Mouse (Mus musculus): ENCODE data around the gene Ppp1ca. TPM values are rescaled to one million over a fixed set of nuclear protein-coding genes. Genes with fewer than 3 reads are reported as not detected.

Gene Ppp1ca
- polyA plus RNA-seq, 1 experiment from 2014 or later, result 560 TPM

DNA sequence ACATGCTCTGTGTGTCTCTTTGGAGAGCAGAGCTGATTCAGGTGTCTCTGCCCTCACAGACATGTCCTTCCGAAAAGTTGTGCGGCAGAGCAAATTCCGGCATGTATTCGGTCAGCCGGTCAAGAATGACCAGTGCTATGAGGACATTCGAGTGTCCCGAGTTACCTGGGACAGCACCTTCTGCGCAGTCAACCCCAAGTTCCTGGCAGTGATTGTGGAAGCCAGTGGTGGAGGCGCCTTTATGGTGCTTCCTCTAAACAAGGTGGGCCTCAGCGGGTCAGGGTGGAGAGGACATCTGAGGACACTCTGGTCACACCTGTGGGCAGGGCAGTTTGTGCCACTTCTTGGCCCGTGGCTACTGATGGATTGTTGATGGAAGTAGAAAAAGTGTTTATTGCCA lies 42.6 kb upstream of the Ppp1ca start:
- no peaks in the 10 kb centered on the region for H3K9me3 ChIP-seq
- peaks cover 6% of the 10 kb centered on the region for H3K36me3 ChIP-seq
- H3K9ac ChIP-seq (replicated peaks), result peak overlapping the region; percentile 68; the same call in 1 of the 2 replicates
- peak overlapping the region; percentile 70 for H3K4me3 ChIP-seq
- no peak overlapping the region for H3K27ac ChIP-seq (replicated peaks)
- WGBS, result 90% methylated on average over 11 of the region's 11 CpGs
- peaks cover 24% of the 10 kb centered on the region for H3K4me1 ChIP-seq
- H3K4me2 ChIP-seq (replicated peaks), result peak overlapping the region; percentile 65
- ATAC-seq (replicated peaks), result no peak
- H3K27me3 ChIP-seq, result no peaks in the 10 kb centered on the region

DNA sequence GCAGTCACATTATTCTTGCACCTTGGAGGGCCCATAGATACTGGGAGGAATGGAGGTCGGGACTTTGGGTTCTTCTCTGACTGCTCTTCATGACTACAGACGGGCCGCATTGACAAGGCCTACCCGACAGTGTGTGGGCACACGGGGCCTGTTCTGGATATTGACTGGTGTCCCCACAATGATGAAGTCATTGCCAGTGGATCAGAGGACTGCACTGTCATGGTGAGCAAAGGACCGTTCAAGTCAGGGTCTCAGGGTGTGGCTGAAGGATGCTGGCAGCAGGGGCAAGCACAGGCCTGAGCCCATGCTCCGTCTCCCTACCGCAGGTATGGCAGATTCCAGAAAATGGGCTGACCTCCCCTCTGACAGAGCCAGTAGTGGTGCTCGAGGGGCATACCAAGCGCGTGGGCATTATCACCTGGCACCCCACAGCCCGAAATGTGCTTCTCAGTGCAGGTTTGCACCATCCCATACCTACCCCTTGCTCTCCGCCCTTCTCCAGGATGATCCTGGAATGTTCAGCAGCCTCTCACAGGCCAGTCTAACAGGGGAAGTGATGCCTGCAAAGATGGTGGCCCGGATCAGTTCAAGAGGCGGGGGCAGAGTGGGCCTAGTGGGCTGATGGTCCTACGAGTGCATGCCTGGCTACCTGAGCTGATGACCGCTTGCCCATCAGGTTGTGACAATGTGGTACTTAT lies 42.0 kb upstream of the Ppp1ca start:
- no peaks in the 10 kb centered on the region for H3K9me3 ChIP-seq
- WGBS, result 92% methylated on average over 17 of the region's 17 CpGs
- peaks cover 6% of the 10 kb centered on the region for H3K36me3 ChIP-seq
- no peak overlapping the region for H3K27ac ChIP-seq (replicated peaks)
- no peak for ATAC-seq (replicated peaks)
- H3K27me3 ChIP-seq, result no peaks in the 10 kb centered on the region
- no peak overlapping the region for H3K4me3 ChIP-seq
- H3K9ac ChIP-seq (replicated peaks), result no peak overlapping the region
- 0 out of 2 replicates have a peak overlapping the region, but pooled peaks have one; percentile 65 for H3K4me2 ChIP-seq (replicated peaks)
- peaks cover 24% of the 10 kb centered on the region for H3K4me1 ChIP-seq

DNA sequence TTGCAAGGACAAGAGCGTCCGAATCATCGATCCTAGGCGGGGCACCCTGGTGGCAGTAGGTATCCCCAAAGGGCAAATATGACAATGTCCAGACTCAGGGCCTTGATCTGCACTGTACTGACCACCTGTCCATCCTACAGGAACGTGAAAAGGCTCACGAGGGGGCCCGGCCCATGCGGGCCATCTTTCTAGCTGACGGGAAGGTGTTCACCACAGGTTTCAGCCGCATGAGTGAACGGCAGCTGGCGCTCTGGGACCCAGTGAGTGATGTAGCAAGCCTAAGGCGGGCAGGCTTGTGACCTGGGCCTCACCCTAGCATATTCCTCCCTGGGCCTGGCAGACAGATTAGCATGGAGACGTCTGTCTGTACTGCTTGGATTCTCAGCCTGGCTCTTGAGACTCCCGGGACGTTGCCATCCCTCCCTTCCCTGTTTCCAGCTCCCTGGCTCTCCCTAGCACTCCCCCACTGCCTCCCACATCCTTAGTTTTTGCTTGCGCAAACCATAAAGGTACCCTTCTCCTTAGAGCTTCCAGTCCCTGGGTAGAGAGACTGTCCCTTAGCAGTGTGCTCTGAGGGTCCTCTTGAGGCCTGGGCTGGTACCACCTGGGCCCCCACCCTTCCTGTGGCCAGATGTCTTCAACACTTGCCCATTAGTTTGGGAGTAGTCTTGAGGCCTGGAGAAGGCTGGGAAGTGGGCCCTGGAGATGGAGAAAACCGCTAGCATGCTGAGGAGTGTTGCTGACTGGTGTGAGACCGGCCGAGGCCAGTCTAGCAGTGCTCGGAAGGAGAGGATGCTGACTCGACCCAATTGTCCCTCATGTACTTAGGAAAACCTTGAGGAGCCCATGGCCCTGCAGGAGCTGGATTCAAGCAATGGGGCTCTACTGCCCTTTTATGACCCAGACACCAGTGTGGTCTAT lies 41.0 kb upstream of the Ppp1ca start:
- Histone ChIP-seq H3K9me3 (no peaks in the 10 kb centered on the region), H3K4me2 (replicated peaks) (no peak overlapping the region)

DNA sequence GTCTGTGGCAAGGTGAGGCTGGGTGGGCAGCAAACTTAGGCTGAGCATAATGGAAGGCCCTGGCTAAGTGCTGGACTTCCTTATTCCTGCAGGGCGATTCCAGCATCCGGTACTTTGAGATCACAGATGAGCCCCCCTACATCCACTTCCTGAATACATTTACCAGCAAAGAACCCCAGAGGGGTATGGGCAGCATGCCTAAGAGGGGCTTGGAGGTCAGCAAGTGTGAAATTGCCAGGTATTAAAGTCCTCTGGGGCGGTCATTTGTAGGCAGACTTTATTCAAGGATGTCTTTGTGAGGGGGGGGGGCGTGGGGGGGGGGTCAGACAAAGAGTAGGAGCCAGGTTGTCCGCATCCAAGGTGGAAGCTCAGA lies 40.4 kb upstream of the Ppp1ca start:
- Histone ChIP-seq H3K9me3 (no peaks in the 10 kb centered on the region), H3K27ac (replicated peaks) (no peak overlapping the region), H3K4me2 (replicated peaks) (no peak overlapping the region), H3K36me3 (peaks cover 10% of the 10 kb centered on the region), H3K4me3 (no peak overlapping the region), H3K27me3 (no peaks in the 10 kb centered on the region), H3K4me1 (peaks cover 24% of the 10 kb centered on the region), H3K9ac (replicated peaks) (no peak overlapping the region)
- ATAC-seq (replicated peaks), result no peak
- 60% methylated on average over 5 of the region's 5 CpGs for WGBS

More for the DNA sequence above, 41.0 kb upstream of the Ppp1ca start:
- H3K4me1 ChIP-seq, result peaks cover 24% of the 10 kb centered on the region
- 92% methylated on average over 22 of the region's 22 CpGs for WGBS
- no peaks in the 10 kb centered on the region for H3K27me3 ChIP-seq
- no peak for ATAC-seq (replicated peaks)
- no peak overlapping the region for H3K4me3 ChIP-seq
- H3K36me3 ChIP-seq, result peaks cover 6% of the 10 kb centered on the region
- H3K9ac ChIP-seq (replicated peaks), result no peak overlapping the region
- no peak overlapping the region for H3K27ac ChIP-seq (replicated peaks)

DNA sequence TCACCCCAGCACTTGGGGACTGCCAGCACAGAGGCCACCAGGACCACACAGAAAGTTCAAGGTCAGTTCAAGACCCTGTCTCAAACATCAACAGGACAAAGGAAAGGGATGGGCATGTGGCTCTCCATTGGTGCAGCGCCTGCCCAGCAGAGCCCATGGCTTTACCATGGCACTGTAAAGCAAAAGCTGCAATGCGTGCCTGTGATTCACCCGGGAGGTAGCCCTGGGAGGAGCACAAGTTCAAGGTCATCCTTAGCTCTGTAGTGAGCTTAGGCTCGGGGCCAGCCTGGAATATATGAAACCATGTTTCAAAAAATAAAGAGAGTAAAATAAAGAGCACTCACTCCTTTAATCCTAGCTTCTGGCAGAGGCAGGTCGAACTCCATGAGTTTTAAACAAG lies 40.0 kb upstream of the Ppp1ca start:
- 91% methylated on average over 5 of the region's 5 CpGs for WGBS

DNA sequence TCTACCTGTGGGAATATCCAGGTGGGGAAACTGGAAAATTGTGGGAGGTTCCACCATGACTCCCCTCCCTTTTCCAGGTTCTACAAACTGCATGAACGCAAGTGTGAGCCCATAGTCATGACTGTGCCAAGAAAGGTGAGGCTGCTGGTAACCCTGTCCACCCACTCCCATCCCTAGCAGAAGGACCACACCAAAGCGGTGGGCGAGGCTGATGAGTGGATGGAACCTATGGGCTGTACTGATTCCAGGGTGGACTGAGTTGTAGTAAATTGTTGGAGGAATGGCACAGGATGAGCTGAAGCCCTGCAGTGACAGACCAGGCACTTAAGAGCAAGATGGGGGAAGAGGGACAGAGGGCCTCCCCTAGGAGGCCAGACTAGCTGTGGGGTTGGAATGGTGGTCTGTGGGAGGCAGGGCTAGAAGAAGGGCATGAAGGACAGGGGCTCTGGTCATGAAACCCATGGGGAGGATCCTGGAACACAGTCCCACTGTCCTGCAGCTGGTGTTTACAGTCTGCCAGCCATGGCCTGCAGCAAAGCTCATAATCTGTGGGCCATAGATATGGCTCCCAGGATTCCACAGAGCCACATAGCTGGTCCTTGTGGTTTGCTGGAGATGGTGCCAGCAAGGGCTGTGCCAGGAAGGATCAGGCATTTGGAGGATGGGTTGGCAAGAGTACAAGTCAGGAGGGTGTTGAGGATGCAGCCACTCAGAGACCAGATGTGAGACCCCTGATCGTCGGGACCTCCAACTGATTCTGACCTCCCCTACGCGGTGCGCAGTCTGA lies 39.2 kb upstream of the Ppp1ca start:
- peaks cover 22% of the 10 kb centered on the region for H3K4me1 ChIP-seq
- WGBS, result 93% methylated on average over 8 of the region's 8 CpGs
- H3K4me2 ChIP-seq (replicated peaks), result no peak overlapping the region
- no peak for ATAC-seq (replicated peaks)
- no peak overlapping the region for H3K4me3 ChIP-seq
- H3K36me3 ChIP-seq, result peaks cover 21% of the 10 kb centered on the region
- H3K27me3 ChIP-seq, result no peaks in the 10 kb centered on the region
- H3K27ac ChIP-seq (replicated peaks), result no peak overlapping the region
- H3K9me3 ChIP-seq, result no peaks in the 10 kb centered on the region
- no peak overlapping the region for H3K9ac ChIP-seq (replicated peaks)

More for the DNA sequence above, 40.0 kb upstream of the Ppp1ca start:
- Histone ChIP-seq H3K4me3 (no peak overlapping the region), H3K4me1 (peaks cover 24% of the 10 kb centered on the region), H3K9ac (replicated peaks) (no peak overlapping the region), H3K9me3 (no peaks in the 10 kb centered on the region), H3K27me3 (no peaks in the 10 kb centered on the region), H3K27ac (replicated peaks) (no peak overlapping the region), H3K4me2 (replicated peaks) (no peak overlapping the region), H3K36me3 (peaks cover 14% of the 10 kb centered on the region)
- ATAC-seq (replicated peaks), result no peak

DNA sequence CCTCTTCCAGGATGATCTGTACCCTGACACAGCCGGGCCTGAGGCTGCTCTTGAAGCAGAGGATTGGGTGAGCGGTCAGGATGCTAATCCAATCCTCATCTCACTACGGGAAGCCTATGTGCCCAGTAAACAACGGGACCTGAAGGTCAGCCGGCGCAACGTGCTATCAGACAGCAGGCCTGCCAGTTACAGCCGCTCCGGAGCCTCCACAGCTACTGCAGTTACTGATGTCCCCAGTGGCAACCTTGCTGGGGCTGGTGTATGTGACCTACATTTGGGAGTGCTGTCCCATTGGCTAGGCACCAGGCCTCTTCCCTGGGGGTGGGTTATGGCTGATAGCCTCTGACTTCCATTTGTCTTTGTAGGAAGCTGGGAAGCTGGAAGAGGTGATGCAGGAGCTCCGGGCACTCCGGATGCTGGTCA lies 38.6 kb upstream of the Ppp1ca start, which contains the start of gene Ptprcap:
Gene Ptprcap (plus strand): TSS at position 373 of the 423 bp plus-strand sequence.
- WGBS, result 80% methylated on average over 11 of the region's 11 CpGs
- Histone ChIP-seq H3K4me2 (replicated peaks) (no peak within 1 kb of the TSS), H3K4me3 (no peak within 1 kb of the TSS), H3K4me1 (peaks cover 16% of the 10 kb centered on the region), H3K27ac (replicated peaks) (no peak within 1 kb of the TSS), H3K36me3 (peaks cover 27% of the 10 kb centered on the region), H3K9ac (replicated peaks) (no peak within 1 kb of the TSS), H3K27me3 (no peaks in the 10 kb centered on the region), H3K9me3 (no peaks in the 10 kb centered on the region)
- no peak for ATAC-seq (replicated peaks)

DNA sequence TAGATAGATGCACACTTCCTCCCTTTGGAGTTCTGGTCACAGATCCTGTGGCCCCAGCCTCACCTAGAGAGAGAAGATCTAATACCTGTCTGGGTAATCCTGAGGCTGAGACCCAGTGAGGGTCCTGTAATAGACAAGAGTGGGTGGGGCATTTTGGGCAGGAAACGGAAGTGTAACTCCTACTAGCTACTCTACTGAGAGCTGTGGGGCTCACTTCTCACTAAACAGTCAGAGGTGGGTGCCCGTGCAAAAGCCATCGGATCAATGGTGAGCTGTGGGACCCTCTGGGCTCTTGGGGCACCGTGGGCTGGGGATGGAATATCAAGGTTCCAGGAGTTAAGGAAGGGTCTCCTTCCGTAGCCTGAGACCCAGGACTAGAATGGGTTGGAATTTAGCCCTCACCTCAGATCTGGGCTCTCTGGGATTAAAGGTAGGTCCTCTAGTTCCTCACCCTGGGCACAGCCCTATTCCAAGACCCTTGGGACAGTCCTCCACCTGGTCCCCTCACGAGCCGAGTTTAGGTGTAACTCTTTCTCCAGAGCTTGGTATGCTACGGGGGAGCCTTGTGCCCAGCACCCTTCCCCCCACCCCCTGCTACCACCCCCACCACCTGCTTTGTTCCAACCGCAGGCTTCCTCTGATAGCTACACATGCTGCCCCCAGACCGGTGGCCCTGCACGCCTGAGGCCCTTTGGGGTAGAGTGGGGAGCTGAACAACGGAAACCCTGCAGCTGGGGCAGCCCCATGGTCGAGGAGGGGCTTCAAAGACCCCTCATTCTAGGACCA lies 37.2 kb upstream of the Ppp1ca start:
- Histone ChIP-seq H3K9me3 (no peaks in the 10 kb centered on the region), H3K4me1 (peaks cover 7% of the 10 kb centered on the region), H3K4me2 (replicated peaks) (no peak overlapping the region), H3K27me3 (no peaks in the 10 kb centered on the region), H3K27ac (replicated peaks) (no peak overlapping the region), H3K9ac (replicated peaks) (no peak overlapping the region), H3K36me3 (peaks cover 41% of the 10 kb centered on the region), H3K4me3 (no peak overlapping the region)
- 84% methylated on average over 13 of the region's 13 CpGs for WGBS
- no peak for ATAC-seq (replicated peaks)

DNA sequence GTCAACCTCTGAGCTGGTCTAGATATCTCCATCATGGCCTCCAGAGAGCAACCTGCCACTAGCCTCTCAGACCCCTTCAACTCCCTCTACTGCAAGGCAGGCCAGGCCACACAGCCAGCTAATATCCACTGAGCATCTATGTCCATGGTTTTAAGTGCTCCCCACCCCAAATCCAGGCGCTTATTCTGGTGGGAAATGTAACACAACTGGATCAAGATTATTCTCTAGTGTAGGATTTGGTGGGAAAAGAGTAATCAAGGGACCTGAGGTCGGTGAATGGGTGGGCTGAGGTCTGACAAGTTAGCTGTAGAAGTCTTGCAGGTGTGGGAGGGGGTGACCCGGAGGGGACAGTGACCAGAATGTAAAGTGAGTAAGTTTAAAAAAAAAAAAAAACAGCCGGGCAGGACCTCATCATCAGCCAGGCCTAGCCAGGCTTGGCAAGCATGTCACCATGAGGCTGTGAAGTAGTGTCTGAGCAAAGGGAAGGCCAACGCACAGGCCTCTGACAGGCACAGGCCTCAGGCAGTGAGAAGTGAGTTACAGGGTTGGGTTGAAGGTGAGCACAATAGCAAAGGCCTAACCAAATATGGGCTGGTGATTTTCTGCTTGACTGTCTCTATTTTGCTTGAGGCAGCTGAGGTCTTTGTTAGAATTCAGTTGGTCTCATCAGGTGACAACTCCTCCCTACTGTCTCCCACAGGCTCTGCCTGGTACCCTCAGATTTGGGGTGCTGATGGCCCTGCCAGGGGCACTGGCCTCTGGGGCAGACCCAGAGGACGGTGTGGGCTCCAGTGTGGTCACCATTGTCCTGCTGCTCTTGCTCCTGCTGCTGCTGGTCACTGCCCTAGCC lies 36.4 kb upstream of the Ppp1ca start:
- H3K27ac ChIP-seq (replicated peaks), result no peak overlapping the region; the same call in 1 of the 2 replicates
- H3K27me3 ChIP-seq, result no peaks in the 10 kb centered on the region
- ATAC-seq (replicated peaks), result no peak
- 71% methylated on average over 6 of the region's 6 CpGs for WGBS
- H3K9me3 ChIP-seq, result no peaks in the 10 kb centered on the region
- H3K4me2 ChIP-seq (replicated peaks), result no peak overlapping the region
- H3K4me3 ChIP-seq, result no peak overlapping the region
- H3K9ac ChIP-seq (replicated peaks), result no peak overlapping the region
- peaks cover 45% of the 10 kb centered on the region for H3K36me3 ChIP-seq
- H3K4me1 ChIP-seq, result no peaks in the 10 kb centered on the region

DNA sequence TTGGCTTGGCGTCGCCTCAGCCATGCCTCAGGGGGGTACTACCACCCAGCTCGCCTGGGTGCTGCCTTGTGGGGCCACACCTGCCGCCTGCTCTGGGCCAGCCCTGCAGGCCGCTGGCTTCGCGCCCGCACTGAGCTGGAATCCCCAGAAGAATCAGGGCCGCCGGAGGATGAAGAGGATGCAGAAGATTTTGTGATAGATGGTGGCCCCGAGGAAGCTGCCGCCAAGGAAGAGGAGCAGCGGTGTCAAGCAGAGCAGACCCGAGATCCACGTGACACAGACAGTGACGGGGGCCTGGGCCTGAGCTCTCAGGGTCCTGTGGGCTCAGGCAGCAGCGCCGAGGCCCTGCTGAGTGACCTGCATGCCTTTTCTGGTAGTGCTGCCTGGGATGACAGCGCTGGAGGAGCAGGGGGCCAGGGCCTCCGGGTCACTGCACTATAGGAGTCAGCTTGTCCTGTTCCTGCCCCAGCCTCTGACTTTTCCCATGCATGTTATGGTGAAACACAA lies 35.7 kb upstream of the Ppp1ca start:
- H3K36me3 ChIP-seq, result peaks cover 48% of the 10 kb centered on the region

More for the DNA sequence above, 35.7 kb upstream of the Ppp1ca start:
- Histone ChIP-seq H3K9ac (replicated peaks) (no peak overlapping the region), H3K4me1 (no peaks in the 10 kb centered on the region), H3K9me3 (no peaks in the 10 kb centered on the region), H3K4me2 (replicated peaks) (no peak overlapping the region), H3K27ac (replicated peaks) (no peak overlapping the region), H3K27me3 (no peaks in the 10 kb centered on the region), H3K4me3 (no peak overlapping the region)
- ATAC-seq (replicated peaks), result no peak
- 68% methylated on average over 20 of the region's 20 CpGs for WGBS
